ENCODE assay signal across 21 mouse cellular contexts in genomic region chr14:103029203-103029602, GRCm38 (mm10). TPM values are rescaled to one million over a fixed set of nuclear protein-coding genes. Genes with fewer than 3 reads are reported as not detected.
DNase-seq lines count a peak whose midpoint lies in the region; ATAC-seq lines count a peak whose summit lies in the region.
"Had no signal": no experiment of that assay in that cellular context is flagged by ENCODE, and none has a peak within 500 bp of the region (broad histone marks: within the 10 kb centered on the region; RNA-seq: fewer than 3 reads in every experiment).

No protein-coding gene starts in this region.

- peak; percentile 26 for DNase-seq in lung, postnatal 36 days
- DNase-seq in lung, adult 18-20 months: no peak
- DNase-seq in adrenal gland, postnatal 10 days: no peak
- DNase-seq in gastrocnemius, adult 18-20 months (ENCODE audit: low spot score): no peak
- DNase-seq: adrenal gland, adult 8-10 months; cerebellum, adult 11 months; cerebellum, adult 2 months; cerebellum, adult 9-11 months; cerebellum, postnatal 25 days; embryo, embryonic 11 days; gastrocnemius, postnatal 10 days; gastrocnemius, postnatal 36 days; heart, adult 18-20 months; heart, postnatal 10 days; heart, postnatal 4 days had no signal

- peak; percentile 76 for ATAC-seq in granulocyte monocyte progenitor cell, adult 5-6 weeks (replicated peaks; ENCODE audit: poor library complexity, severe bottlenecking)
- peak; percentile 78 for ATAC-seq in megakaryocyte progenitor cell, adult 5-6 weeks (replicated peaks; ENCODE audit: poor library complexity)
- ATAC-seq: activated CD4-positive, CD25-positive, alpha-beta regulatory T cell, adult 4 months; forebrain, embryonic 15.5 days had no signal

RNA-seq across cellular contexts. Expression of gene Acod1, which starts 17.6 kb away (rescaled TPM):
- total RNA-seq in granulocyte monocyte progenitor cell, adult 5-6 weeks (2014; fragmentation: Nextera tagmentation): not detected in 2 replicates
- 0.67 TPM in 1 of 2 replicates, not detected in the other for total RNA-seq in granulocyte monocyte progenitor cell, adult 5-6 weeks (2017)
- 0.07 and 0.20 TPM in 2 replicates for total RNA-seq in megakaryocyte progenitor cell, adult 5-6 weeks (2015)
- total RNA-seq in megakaryocyte progenitor cell, adult 5-6 weeks (2017): 0.27 and 0.46 TPM in 2 replicates
- not detected for total RNA-seq in adrenal gland, postnatal 10 days (2021)
- total RNA-seq in gastrocnemius, adult 18-20 months (2021): not detected
- total RNA-seq: adrenal gland, postnatal 4 days; ES-E14; gastrocnemius, postnatal 10 days; gastrocnemius, postnatal 36 days; heart, adult 18-20 months; heart, postnatal 10 days; heart, postnatal 4 days had no signal

RNA-seq across cellular contexts. Expression of gene Cln5, which starts 40.8 kb away (rescaled TPM):
- 34.0 and 37.8 TPM in 2 replicates for total RNA-seq in granulocyte monocyte progenitor cell, adult 5-6 weeks (2014; fragmentation: Nextera tagmentation)
- 40.2 and 40.5 TPM in 2 replicates for total RNA-seq in granulocyte monocyte progenitor cell, adult 5-6 weeks (2017)
- total RNA-seq in megakaryocyte progenitor cell, adult 5-6 weeks (2015): 43.9 and 46.8 TPM in 2 replicates
- total RNA-seq in megakaryocyte progenitor cell, adult 5-6 weeks (2017): 36.8 and 39.2 TPM in 2 replicates
- 10 to 100 TPM; 20.6 to 20.8 TPM for total RNA-seq in adrenal gland, postnatal 10 days (2021)
- 10 to 100 TPM; 11.6 to 14.4 TPM for total RNA-seq in gastrocnemius, adult 18-20 months (2021)

RNA-seq across cellular contexts. Expression of gene Kctd12, which starts 46.8 kb away (rescaled TPM):
- 49.0 and 63.5 TPM in 2 replicates for total RNA-seq in granulocyte monocyte progenitor cell, adult 5-6 weeks (2014; fragmentation: Nextera tagmentation)
- 63.8 and 64.9 TPM in 2 replicates for total RNA-seq in granulocyte monocyte progenitor cell, adult 5-6 weeks (2017)
- 89.3 and 112 TPM in 2 replicates for total RNA-seq in megakaryocyte progenitor cell, adult 5-6 weeks (2015)
- 63.1 and 66.4 TPM in 2 replicates for total RNA-seq in megakaryocyte progenitor cell, adult 5-6 weeks (2017)
- 10 to 100 TPM; 55.1 to 55.2 TPM for total RNA-seq in adrenal gland, postnatal 10 days (2021)
- 1 to 10 TPM; 6.5 to 8.0 TPM for total RNA-seq in gastrocnemius, adult 18-20 months (2021)

Comparison
In these comparisons a context has a peak if more than half of its experiments do, and no peak if none do; other contexts are left out.
1. RNA of gene Kctd12, which starts 46.8 kb away (total RNA-seq): 63.1 to 112 TPM in megakaryocyte progenitor cell, adult 5-6 weeks, 49.0 to 64.9 TPM in granulocyte monocyte progenitor cell, adult 5-6 weeks and 55.1 to 55.2 TPM in adrenal gland, postnatal 10 days; 6.5 to 8.0 TPM in gastrocnemius, adult 18-20 months; every median in the first group is over 4 times any median in the second.